Mouse (Mus musculus): ENCODE measurements around the gene Vmn1r131.
"Not testable (repeated sequence)": the region's sequence is repeated elsewhere in the genome, so short reads cannot be mapped to it uniquely, and the experiment has no call there.

Vmn1r131 gene

DNA sequence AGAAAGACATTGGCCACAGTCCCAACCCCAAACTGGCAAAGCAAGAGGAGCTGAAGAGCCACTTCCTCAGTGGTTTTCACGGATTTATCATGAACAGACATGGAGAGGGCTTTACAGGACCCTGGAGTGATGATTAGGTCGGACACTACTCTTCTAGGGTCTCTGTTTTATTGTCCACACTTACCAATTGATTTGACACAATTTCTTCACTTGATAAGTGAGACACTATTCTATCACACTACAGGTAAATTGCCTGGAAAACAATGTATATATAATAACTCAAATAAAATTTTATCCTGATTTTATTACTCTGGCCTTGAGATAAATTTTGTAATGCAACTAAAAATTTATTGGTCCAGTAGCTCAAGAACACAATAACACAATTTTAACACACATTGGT is at the start of gene Vmn1r131:
Gene Vmn1r131, minus strand, starts transcription at position 101 of the 400 bp plus-strand sequence.
- not testable (repeated sequence) for DNase-seq (ENCODE audit: low spot score in 2 of 2)

GRCm38 (mm10) chr7:21511480-21511879 is 34.4 kb downstream of the Vmn1r131 start, which contains the start of gene Vmn1r130:
TSS of gene Vmn1r130 (plus strand) at chr7:21511780.
- DNase-seq (ENCODE audit: low spot score in 2 of 2) = not testable (repeated sequence)

Measured in urinary bladder, postnatal 4 days (tissue).